Mouse (Mus musculus) CD4-positive naive resting alpha-beta T cell, adult 57 days (primary cell): ENCODE measurements around the gene Wsb1. TPM values are rescaled to one million over a fixed set of nuclear protein-coding genes. Genes with fewer than 3 reads are reported as not detected.

Source experiments
- total RNA-seq: library from RNA; stranded (reverse); gene quantifications from one replicate; pipeline ENCODE4 v1.2.4, GENCODE M21; 2023

Wsb1 gene
- total RNA-seq: 128 TPM

GRCm38 (mm10) chr11:79254391-79255098 lies at the start of gene Wsb1:
Gene Wsb1, minus strand, starts transcription at chr11:79254671.

GRCm38 (mm10) chr11:79296856-79297491 lies 42.5 kb upstream of the Wsb1 start, which contains the start of gene Gm9964:
Gene Gm9964, minus strand, starts transcription at chr11:79296906.

Other genes starting within 250 kb of the Wsb1 start
- 18.3 TPM for gene Ksr1, start 108.3 kb downstream of the Wsb1 start, total RNA-seq
- 2.6 TPM for gene Gm9964, start 42.2 kb upstream of the Wsb1 start, total RNA-seq
- gene Nf1, start 85.0 kb upstream of the Wsb1 start, total RNA-seq: 27.1 TPM
- gene Omg, start 249.4 kb upstream of the Wsb1 start, total RNA-seq: not detected